Mouse (Mus musculus): ENCODE results near the gene Zscan12.

The Zscan12 gene

GRCm38 (mm10) chr13:21402848-21403247 is 40.2 kb downstream of the Zscan12 start:
- DNase-seq = no peak

- DNase-seq = no peak
These were observed 44.7 kb downstream of the Zscan12 start for GRCm38 (mm10) chr13:21407341-21407740.

GRCm38 (mm10) chr13:21407969-21408804 is 45.6 kb downstream of the Zscan12 start:
- DNase-seq = peak; percentile 84

GRCm38 (mm10) chr13:21408805-21409459 is 46.3 kb downstream of the Zscan12 start:
- DNase-seq = peak; percentile 23

- no peak for DNase-seq
These were observed 51.9 kb downstream of the Zscan12 start for GRCm38 (mm10) chr13:21414231-21415212.

GRCm38 (mm10) chr13:21415266-21415665 is 52.6 kb downstream of the Zscan12 start:
- DNase-seq = no peak

- DNase-seq = no peak
These were observed 53.1 kb downstream of the Zscan12 start for GRCm38 (mm10) chr13:21415750-21416149.

- no peak for DNase-seq
These were observed 54.8 kb downstream of the Zscan12 start for GRCm38 (mm10) chr13:21417298-21418010.

GRCm38 (mm10) chr13:21418865-21419264 is 56.2 kb downstream of the Zscan12 start:
- no peak for DNase-seq

All from cerebellum, adult 8-10 months (tissue).